Mouse (Mus musculus) layer of hippocampus, postnatal 10 days (tissue): Measurements from ENCODE around the gene Fam167b. TPM values are rescaled to one million over a fixed set of nuclear protein-coding genes. Genes with fewer than 3 reads are reported as not detected.
A peak's percentile ranks its signal among the peaks of the same experiment; 100 is the strongest.

ENCODE experiments used
- DNase-seq, 2 experiments: peaks; one replicate each; pipeline ENCODE4 v3.0.0; 2021; ENCODE audit warnings: low spot score in 2 of 2
- total RNA-seq, 2 experiments: library from RNA; stranded (reverse); gene quantifications; 2 replicates each; pipeline ENCODE4 v1.2.3; 2021

Fam167b gene
- total RNA-seq, 2 experiments from 2014 or later = not detected

GRCm38 (mm10) chr4:129608426-129609025, 30.2 kb upstream of the Fam167b start:
- DNase-seq = peak; percentile 82 to 86

GRCm38 (mm10) chr4:129600233-129601158, 22.1 kb upstream of the Fam167b start, which contains the start of the genes Eif3i and Tmem234:
TSS of gene Eif3i (minus strand) at chr4:129600648.
TSS of gene Tmem234 (plus strand) at chr4:129600668.
- DNase-seq = peak; percentile 82 to 84

GRCm38 (mm10) chr4:129588865-129589264, 10.5 kb upstream of the Fam167b start:
- DNase-seq = no peak

GRCm38 (mm10) chr4:129586943-129587342, 8.6 kb upstream of the Fam167b start:
- no peak for DNase-seq

- DNase-seq = no peak
Observed at GRCm38 (mm10) chr4:129585773-129586172, 7.4 kb upstream of the Fam167b start.

GRCm38 (mm10) chr4:129584884-129585608, 6.7 kb upstream of the Fam167b start:
- DNase-seq = peak; percentile 85 to 89

GRCm38 (mm10) chr4:129584370-129584769, 6.0 kb upstream of the Fam167b start:
- DNase-seq = no peak

GRCm38 (mm10) chr4:129582251-129582650, 3.9 kb upstream of the Fam167b start:
- DNase-seq = no peak

GRCm38 (mm10) chr4:129580347-129580746, 2.0 kb upstream of the Fam167b start:
- DNase-seq = no peak

- no peak for DNase-seq
Observed at GRCm38 (mm10) chr4:129577688-129578087, 661 bp downstream of the Fam167b start.

GRCm38 (mm10) chr4:129576863-129577491, 1.4 kb downstream of the Fam167b start:
- peak; percentile 77 to 78 for DNase-seq

GRCm38 (mm10) chr4:129575171-129575844, 3.0 kb downstream of the Fam167b start:
- no peak for DNase-seq

- DNase-seq = no peak
Observed at GRCm38 (mm10) chr4:129573430-129573829, 4.9 kb downstream of the Fam167b start, which contains the start of gene Lck. TSS of gene Lck (minus strand) at chr4:129573641.

GRCm38 (mm10) chr4:129573093-129573370, 5.3 kb downstream of the Fam167b start:
- no peak for DNase-seq

- no peak for DNase-seq
Observed at GRCm38 (mm10) chr4:129572236-129573092, 5.9 kb downstream of the Fam167b start.

GRCm38 (mm10) chr4:129571551-129572084, 6.7 kb downstream of the Fam167b start:
- DNase-seq = no peak

- no peak for DNase-seq
Observed at GRCm38 (mm10) chr4:129570028-129570427, 8.3 kb downstream of the Fam167b start.

- DNase-seq = no peak
Observed at GRCm38 (mm10) chr4:129568366-129568765, 10.0 kb downstream of the Fam167b start.

- DNase-seq = no peak
Observed at GRCm38 (mm10) chr4:129565139-129565538, 13.2 kb downstream of the Fam167b start.
